Comparison of ENCODE assay signal across 25 mouse cellular contexts in genomic region chr2:25625986-25626385, GRCm38 (mm10). TPM values are rescaled to one million over a fixed set of nuclear protein-coding genes. Genes with fewer than 3 reads are reported as not detected.
"Had no signal": no experiment of that assay in that cellular context is flagged by ENCODE, and none has a peak within 500 bp of the region (broad histone marks: within the 10 kb centered on the region; RNA-seq: fewer than 3 reads in every experiment).

No protein-coding gene starts in this region.

- ATAC-seq: lung, postnatal 0 days; midbrain, embryonic 13.5 days; midbrain, embryonic 15.5 days had no signal

- H3K36me3 ChIP-seq: lung, embryonic 15.5 days; midbrain, embryonic 13.5 days; midbrain, embryonic 15.5 days; neural tube, embryonic 12.5 days; stomach, embryonic 15.5 days had no signal

- H3K9ac ChIP-seq: lung, embryonic 15.5 days; midbrain, embryonic 13.5 days; midbrain, embryonic 15.5 days; neural tube, embryonic 12.5 days; stomach, embryonic 15.5 days had no signal

- DNase-seq: lung, adult 2 months; lung, postnatal 14 days; lung, postnatal 36 days; right cerebral cortex, postnatal 14 days; thymus, adult 2 months; thymus, postnatal 25 days; thymus, postnatal 4 days had no signal

- H3K9me3 ChIP-seq: lung, embryonic 15.5 days; megakaryocyte, embryonic 14.5 days; midbrain, embryonic 13.5 days; midbrain, embryonic 15.5 days; neural tube, embryonic 12.5 days; stomach, embryonic 15.5 days had no signal

- H3K4me3 ChIP-seq: lung, embryonic 15.5 days; megakaryocyte, embryonic 14.5 days; midbrain, embryonic 13.5 days; midbrain, embryonic 15.5 days; neural tube, embryonic 12.5 days; stomach, embryonic 15.5 days had no signal

- H3K27ac ChIP-seq: lung, embryonic 15.5 days; macrophage; midbrain, embryonic 13.5 days; midbrain, embryonic 15.5 days; neural tube, embryonic 12.5 days; stomach, embryonic 15.5 days; stomach, postnatal 0 days had no signal

- H3K27me3 ChIP-seq: lung, embryonic 15.5 days; midbrain, embryonic 15.5 days; neural tube, embryonic 12.5 days; stomach, embryonic 15.5 days had no signal

- H3K4me2 ChIP-seq: lung, embryonic 15.5 days; midbrain, embryonic 11.5 days; midbrain, embryonic 13.5 days; midbrain, embryonic 15.5 days; neural tube, embryonic 12.5 days; stomach, embryonic 15.5 days had no signal

RNA-seq across cellular contexts. Expression of gene Fcna, which starts 1.8 kb away (rescaled TPM):
- total RNA-seq: monocyte, adult 5-6 weeks; neutrophil, adult 5-6 weeks had no signal

RNA-seq across cellular contexts. Expression of gene Ccdc183, which starts 8.5 kb away (rescaled TPM):
- total RNA-seq: megakaryocyte progenitor cell, adult 5-6 weeks; midbrain, postnatal 0 days; monocyte, adult 5-6 weeks; neutrophil, adult 5-6 weeks had no signal
- polyA plus RNA-seq: lung, adult 2 months; macrophage; spleen, adult 2 months; thymus, adult 2 months; urinary bladder, adult 2 months had no signal

RNA-seq across cellular contexts. Expression of gene Lcn8, which starts 26.9 kb away (rescaled TPM):
- total RNA-seq: megakaryocyte progenitor cell, adult 5-6 weeks; midbrain, postnatal 0 days; monocyte, adult 5-6 weeks; neutrophil, adult 5-6 weeks had no signal
- polyA plus RNA-seq: lung, adult 2 months; lung, postnatal 0 days; macrophage; midbrain, embryonic 11.5 days; midbrain, embryonic 13.5 days; midbrain, embryonic 15.5 days; midbrain, postnatal 0 days; neural tube, embryonic 12.5 days; neural tube, embryonic 14.5 days; spleen, adult 2 months; stomach, embryonic 15.5 days; testis, adult 2 months had no signal
